Mouse (Mus musculus) adrenal gland, adult 2 months (tissue): ENCODE data around the gene A430078G23Rik. TPM values are rescaled to one million over a fixed set of nuclear protein-coding genes. Genes with fewer than 3 reads are reported as not detected.

ENCODE experiments used
- DNase-seq: peaks from one replicate; pipeline ENCODE4 v3.0.0; 2021
- polyA plus RNA-seq: library from polyadenylated mRNA; depleted of rRNA; stranded (reverse); fragments of >200 nt; gene quantifications from 2 replicates; pipeline ENCODE4 v1.2.3, GENCODE M21; 2012
- total RNA-seq, 2 experiments: library from RNA; stranded (reverse); gene quantifications; 2 replicates each; pipeline ENCODE4 v1.2.3; 2021

A430078G23Rik gene
- total and polyA plus RNA-seq, 3 experiments, result 0.66 TPM; not detected in 1

- peak; percentile 62 for DNase-seq
Measured at GRCm38 (mm10) chr8:3348142-3348823, 4.9 kb upstream of the A430078G23Rik start.

GRCm38 (mm10) chr8:3350747-3351146, 2.5 kb upstream of the A430078G23Rik start:
- no peak for DNase-seq

- no peak for DNase-seq
Measured at GRCm38 (mm10) chr8:3352715-3353114, 500 bp upstream of the A430078G23Rik start.

- no peak for DNase-seq
Measured at GRCm38 (mm10) chr8:3353811-3354442, 712 bp downstream of the A430078G23Rik start.

- DNase-seq, result no peak
Measured at GRCm38 (mm10) chr8:3354443-3354812, 1.2 kb downstream of the A430078G23Rik start.

- no peak for DNase-seq
Measured at GRCm38 (mm10) chr8:3355586-3355985, 2.4 kb downstream of the A430078G23Rik start.

GRCm38 (mm10) chr8:3358060-3358459, 4.8 kb downstream of the A430078G23Rik start:
- DNase-seq, result peak; percentile 74

GRCm38 (mm10) chr8:3367086-3367485, 13.9 kb downstream of the A430078G23Rik start:
- DNase-seq, result no peak

GRCm38 (mm10) chr8:3368091-3368490, 14.9 kb downstream of the A430078G23Rik start:
- DNase-seq, result no peak

GRCm38 (mm10) chr8:3375748-3376147, 22.5 kb downstream of the A430078G23Rik start:
- DNase-seq, result no peak

GRCm38 (mm10) chr8:3376641-3377274, 23.5 kb downstream of the A430078G23Rik start:
- peak; percentile 30 for DNase-seq

GRCm38 (mm10) chr8:3387286-3387685, 34.1 kb downstream of the A430078G23Rik start:
- peak; percentile 54 for DNase-seq

GRCm38 (mm10) chr8:3388591-3389338, 35.5 kb downstream of the A430078G23Rik start:
- no peak for DNase-seq

- no peak for DNase-seq
Measured at GRCm38 (mm10) chr8:3389506-3389905, 36.3 kb downstream of the A430078G23Rik start.

- no peak for DNase-seq
Measured at GRCm38 (mm10) chr8:3392293-3392692, 39.1 kb downstream of the A430078G23Rik start.

GRCm38 (mm10) chr8:3392771-3393710, 39.8 kb downstream of the A430078G23Rik start, which contains the start of gene Arhgef18:
Arhgef18 (plus strand) TSS chr8:3393006.
- peak; percentile 95 for DNase-seq

- DNase-seq, result peak; percentile 43
Measured at GRCm38 (mm10) chr8:3394600-3394999, 41.4 kb downstream of the A430078G23Rik start.

GRCm38 (mm10) chr8:3395246-3395645, 42.0 kb downstream of the A430078G23Rik start:
- no peak for DNase-seq

- peak; percentile 62 for DNase-seq
Measured at GRCm38 (mm10) chr8:3397597-3397996, 44.4 kb downstream of the A430078G23Rik start.

GRCm38 (mm10) chr8:3400509-3400908, 47.3 kb downstream of the A430078G23Rik start:
- DNase-seq, result no peak

GRCm38 (mm10) chr8:3407417-3407816, 54.2 kb downstream of the A430078G23Rik start:
- no peak for DNase-seq
